Mouse (Mus musculus): Measurements from ENCODE around the gene Pld2. TPM values are rescaled to one million over a fixed set of nuclear protein-coding genes. Genes with fewer than 3 reads are reported as not detected.
A peak's percentile ranks its signal among the peaks of the same experiment; 100 is the strongest.

Gene Pld2
- total RNA-seq, 2 experiments from 2014 or later, result 0.47 TPM; not detected in 1

- peak; percentile 97 for ATAC-seq (replicated peaks; ENCODE audit: low FRiP score, low TSS enrichment, poor library complexity, severe bottlenecking)
These were observed 30.8 kb downstream of the Pld2 start for GRCm38 (mm10) chr11:70570614-70571013.

GRCm38 (mm10) chr11:70571641-70572040 is 31.8 kb downstream of the Pld2 start:
- ATAC-seq (replicated peaks; ENCODE audit: low FRiP score, low TSS enrichment, poor library complexity, severe bottlenecking), result no peak

- 0 out of 2 replicates have a peak, but pooled peaks have one; percentile 23 for ATAC-seq (replicated peaks; ENCODE audit: low FRiP score, low TSS enrichment, poor library complexity, severe bottlenecking)
These were observed 32.6 kb downstream of the Pld2 start for GRCm38 (mm10) chr11:70572348-70572902.

- no peak for ATAC-seq (replicated peaks; ENCODE audit: low FRiP score, low TSS enrichment, poor library complexity, severe bottlenecking)
These were observed 34.0 kb downstream of the Pld2 start for GRCm38 (mm10) chr11:70573872-70574271.

GRCm38 (mm10) chr11:70577201-70577600 is 37.3 kb downstream of the Pld2 start:
- ATAC-seq (replicated peaks; ENCODE audit: low FRiP score, low TSS enrichment, poor library complexity, severe bottlenecking), result 0 out of 2 replicates have a peak, but pooled peaks have one; percentile 48

GRCm38 (mm10) chr11:70578962-70579361 is 39.1 kb downstream of the Pld2 start:
- ATAC-seq (replicated peaks; ENCODE audit: low FRiP score, low TSS enrichment, poor library complexity, severe bottlenecking), result no peak

- no peak for ATAC-seq (replicated peaks; ENCODE audit: low FRiP score, low TSS enrichment, poor library complexity, severe bottlenecking)
These were observed 40.0 kb downstream of the Pld2 start for GRCm38 (mm10) chr11:70579710-70580357.

- no peak for ATAC-seq (replicated peaks; ENCODE audit: low FRiP score, low TSS enrichment, poor library complexity, severe bottlenecking)
These were observed 40.5 kb downstream of the Pld2 start for GRCm38 (mm10) chr11:70580358-70580720.

GRCm38 (mm10) chr11:70580921-70581320 is 41.1 kb downstream of the Pld2 start:
- ATAC-seq (replicated peaks; ENCODE audit: low FRiP score, low TSS enrichment, poor library complexity, severe bottlenecking), result no peak

- no peak for ATAC-seq (replicated peaks; ENCODE audit: low FRiP score, low TSS enrichment, poor library complexity, severe bottlenecking)
These were observed 42.3 kb downstream of the Pld2 start for GRCm38 (mm10) chr11:70582196-70582595.

- ATAC-seq (replicated peaks; ENCODE audit: low FRiP score, low TSS enrichment, poor library complexity, severe bottlenecking), result peak; percentile 56; the same call in 1 of the 2 replicates
These were observed 43.3 kb downstream of the Pld2 start for GRCm38 (mm10) chr11:70583022-70583714.

- ATAC-seq (replicated peaks; ENCODE audit: low FRiP score, low TSS enrichment, poor library complexity, severe bottlenecking), result no peak
These were observed 43.9 kb downstream of the Pld2 start for GRCm38 (mm10) chr11:70583775-70584174.

- ATAC-seq (replicated peaks; ENCODE audit: low FRiP score, low TSS enrichment, poor library complexity, severe bottlenecking), result no peak
These were observed 45.6 kb downstream of the Pld2 start for GRCm38 (mm10) chr11:70585457-70585856.

GRCm38 (mm10) chr11:70586261-70586660 is 46.4 kb downstream of the Pld2 start:
- ATAC-seq (replicated peaks; ENCODE audit: low FRiP score, low TSS enrichment, poor library complexity, severe bottlenecking), result no peak

- ATAC-seq (replicated peaks; ENCODE audit: low FRiP score, low TSS enrichment, poor library complexity, severe bottlenecking), result no peak
These were observed 47.1 kb downstream of the Pld2 start for GRCm38 (mm10) chr11:70586954-70587353.

- no peak for ATAC-seq (replicated peaks; ENCODE audit: low FRiP score, low TSS enrichment, poor library complexity, severe bottlenecking)
These were observed 51.9 kb downstream of the Pld2 start for GRCm38 (mm10) chr11:70591733-70592132.

GRCm38 (mm10) chr11:70594253-70594989 is 54.6 kb downstream of the Pld2 start:
- ATAC-seq (replicated peaks; ENCODE audit: low FRiP score, low TSS enrichment, poor library complexity, severe bottlenecking), result peak; percentile 32; the same call in 1 of the 2 replicates

GRCm38 (mm10) chr11:70595638-70596037 is 55.8 kb downstream of the Pld2 start:
- no peak for ATAC-seq (replicated peaks; ENCODE audit: low FRiP score, low TSS enrichment, poor library complexity, severe bottlenecking)

GRCm38 (mm10) chr11:70596094-70596493 is 56.2 kb downstream of the Pld2 start:
- no peak for ATAC-seq (replicated peaks; ENCODE audit: low FRiP score, low TSS enrichment, poor library complexity, severe bottlenecking)

GRCm38 (mm10) chr11:70597301-70597700 is 57.4 kb downstream of the Pld2 start:
- peak; percentile 69 for ATAC-seq (replicated peaks; ENCODE audit: low FRiP score, low TSS enrichment, poor library complexity, severe bottlenecking)
